Mouse (Mus musculus) right cerebral cortex, postnatal 4 days (tissue): ENCODE data around the gene Cacna1c.

Experiments used
- DNase-seq: peaks from one replicate; pipeline ENCODE4 v3.0.0-alpha.2; 2022

Cacna1c gene

DNA sequence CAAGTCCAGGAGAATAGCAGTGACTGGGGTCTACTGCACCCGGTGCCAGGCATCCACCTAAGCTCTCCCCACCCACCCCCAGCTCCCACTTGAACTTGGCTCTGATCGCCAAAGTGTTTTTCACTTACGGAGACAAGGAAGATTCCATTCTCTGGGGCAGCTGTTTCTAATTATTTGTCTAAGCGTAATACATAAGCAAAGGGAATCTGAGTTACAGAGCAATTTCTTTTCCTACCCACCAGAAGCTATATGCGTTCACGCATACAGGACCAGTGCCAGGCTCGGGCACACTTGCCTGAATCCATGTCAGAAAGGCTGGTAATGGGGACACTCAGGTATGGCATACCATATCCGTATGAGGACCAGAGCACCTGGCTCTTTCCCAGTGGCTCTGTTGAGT lies 248.9 kb downstream of the Cacna1c start:
- no peak for DNase-seq

DNA sequence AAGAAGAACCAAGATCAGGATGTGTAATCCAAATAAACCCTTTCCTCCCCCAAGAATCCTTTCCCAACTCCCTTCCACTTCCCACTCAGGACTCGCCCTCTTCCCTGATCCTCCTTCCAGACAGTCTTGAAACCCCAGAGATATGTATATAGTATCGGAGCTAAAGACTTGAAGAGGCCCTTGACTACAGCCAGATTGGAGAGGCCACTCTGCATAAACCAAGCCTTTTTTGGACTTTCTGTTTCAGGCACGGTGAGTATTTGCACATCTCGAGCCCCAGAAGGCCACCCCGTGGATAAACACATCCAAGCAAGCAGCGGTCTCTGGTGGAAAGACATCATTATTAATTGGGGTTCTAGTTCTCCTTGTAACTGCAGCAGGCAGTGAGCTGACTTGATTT lies 249.6 kb downstream of the Cacna1c start:
- DNase-seq = no peak

DNA sequence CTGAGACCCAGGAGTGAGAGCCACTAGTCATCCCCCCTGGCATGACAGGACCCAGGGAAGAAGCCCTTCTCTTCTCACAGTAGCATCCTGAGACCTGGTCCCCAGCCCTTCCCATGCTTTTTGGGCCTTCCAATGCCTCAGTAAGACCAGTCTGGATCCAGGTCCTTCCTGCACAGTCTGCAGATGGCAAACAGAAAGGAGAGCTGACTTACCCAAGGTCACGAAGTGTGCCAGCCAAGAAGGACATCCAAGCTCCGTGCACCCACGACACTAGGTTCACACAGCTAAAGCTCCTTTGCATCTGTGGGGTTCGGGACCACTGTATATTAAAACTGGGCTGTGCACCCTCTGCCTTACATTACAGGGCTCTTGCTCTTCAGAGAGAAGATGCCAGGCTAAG lies 252.1 kb downstream of the Cacna1c start:
- no peak for DNase-seq

DNA sequence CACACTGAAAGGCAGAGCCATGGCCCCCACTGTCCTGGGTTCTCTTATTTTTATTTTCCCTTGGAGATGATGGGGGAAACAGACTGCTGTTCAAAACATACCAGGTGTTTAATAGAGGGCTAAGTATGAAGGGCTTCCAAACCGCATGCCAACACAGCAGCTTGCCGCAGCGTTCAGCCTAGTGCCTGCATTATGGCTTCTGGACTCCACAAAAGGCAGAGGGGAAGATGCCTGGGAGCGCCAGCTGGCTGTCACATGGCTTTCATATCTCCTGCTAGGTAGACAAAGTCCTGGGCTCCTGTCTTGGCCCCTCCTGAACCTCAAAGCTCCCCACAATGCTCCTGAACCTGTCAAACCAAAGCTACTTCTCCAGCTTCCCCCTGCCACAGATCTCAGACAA lies 254.4 kb downstream of the Cacna1c start:
- DNase-seq = no peak

DNA sequence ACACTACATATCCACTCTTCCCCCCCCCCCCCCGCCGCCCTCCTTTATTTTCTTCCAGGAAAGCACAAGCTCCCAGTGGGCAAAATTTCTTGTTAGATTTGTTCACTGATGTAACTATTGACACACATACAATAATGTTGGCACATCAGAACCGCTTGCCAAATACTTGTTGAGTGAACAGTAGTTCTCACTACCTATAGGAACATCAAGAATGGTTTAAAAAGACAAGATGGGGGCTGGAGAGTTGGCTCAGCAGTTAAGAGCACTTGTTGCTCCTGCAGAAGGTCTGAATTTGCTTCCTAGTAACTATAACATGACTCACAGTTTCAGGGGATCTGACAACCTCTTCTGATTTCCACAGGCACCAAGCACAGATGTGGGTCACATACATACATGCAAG lies 255.2 kb downstream of the Cacna1c start:
- DNase-seq = no peak

DNA sequence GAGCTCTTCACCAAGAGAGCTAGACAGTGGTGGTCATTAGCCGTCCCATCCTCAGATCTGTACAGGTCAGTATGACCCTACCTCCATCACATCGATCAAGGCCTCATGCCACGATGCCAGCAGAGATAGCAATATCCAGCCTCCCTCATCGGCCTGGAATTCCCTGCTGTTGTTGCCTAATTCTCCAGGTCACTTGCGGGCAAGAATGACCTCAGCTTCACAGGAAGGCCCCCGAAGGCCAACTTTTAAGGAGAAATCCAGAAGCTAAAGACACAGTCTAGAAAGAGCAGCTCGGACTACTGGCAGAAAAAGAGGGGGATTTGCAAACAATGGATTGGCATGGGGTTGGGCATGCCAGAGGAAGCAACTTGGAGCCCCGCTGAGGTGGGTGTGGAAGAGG lies 256.6 kb downstream of the Cacna1c start:
- DNase-seq = no peak

DNA sequence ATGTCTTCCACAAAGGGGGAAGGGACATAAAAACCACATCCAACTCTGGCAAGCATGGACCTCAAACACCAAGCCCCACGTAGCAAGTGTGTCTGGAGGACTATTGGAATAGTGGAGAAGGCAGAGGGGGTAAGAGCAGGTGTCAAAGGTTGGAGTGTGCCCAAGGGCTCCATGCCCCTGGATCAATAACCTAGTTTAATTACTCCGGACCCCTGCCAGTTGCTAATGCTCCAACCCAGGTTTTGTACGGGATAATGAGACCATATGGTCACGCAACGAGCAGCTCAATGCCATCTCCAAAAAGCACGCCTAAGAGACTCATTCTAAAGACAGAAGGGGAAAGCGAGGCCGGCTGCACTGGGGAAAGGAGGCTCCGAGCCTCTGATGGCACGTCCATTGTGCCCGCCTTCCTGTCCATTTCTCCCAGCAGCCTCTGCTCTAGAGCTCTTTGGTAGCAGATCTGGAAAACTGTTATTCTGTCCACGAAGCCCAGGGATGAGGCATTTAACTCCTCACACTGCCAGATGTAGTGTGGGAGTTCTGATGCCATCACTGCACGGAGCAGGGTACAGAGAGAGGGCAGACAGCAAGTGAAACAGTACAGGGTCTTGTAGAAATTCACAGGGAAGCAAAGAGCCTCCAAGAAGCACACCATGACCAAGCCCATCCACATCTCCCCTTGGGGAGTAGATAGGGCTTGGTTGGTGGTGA lies 257.7 kb downstream of the Cacna1c start:
- no peak for DNase-seq

DNA sequence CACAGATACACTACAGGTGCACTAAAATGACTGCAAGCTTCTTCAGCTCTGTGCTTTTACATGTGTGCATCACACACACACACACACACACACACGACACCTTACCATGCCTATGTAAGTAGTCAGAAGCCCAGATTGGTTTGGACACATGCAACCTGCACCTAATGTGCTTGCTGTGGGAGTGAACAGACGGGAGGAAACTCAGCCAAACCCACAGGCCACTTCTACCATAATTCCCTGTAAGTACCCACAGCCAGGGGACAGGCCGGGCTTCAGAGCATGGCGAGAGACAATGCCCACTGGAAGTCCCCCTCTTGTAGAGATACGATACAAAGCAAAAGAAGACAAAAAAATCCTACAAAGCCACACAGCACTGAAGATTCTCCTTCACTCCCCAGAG lies 258.7 kb downstream of the Cacna1c start:
- no peak for DNase-seq

DNA sequence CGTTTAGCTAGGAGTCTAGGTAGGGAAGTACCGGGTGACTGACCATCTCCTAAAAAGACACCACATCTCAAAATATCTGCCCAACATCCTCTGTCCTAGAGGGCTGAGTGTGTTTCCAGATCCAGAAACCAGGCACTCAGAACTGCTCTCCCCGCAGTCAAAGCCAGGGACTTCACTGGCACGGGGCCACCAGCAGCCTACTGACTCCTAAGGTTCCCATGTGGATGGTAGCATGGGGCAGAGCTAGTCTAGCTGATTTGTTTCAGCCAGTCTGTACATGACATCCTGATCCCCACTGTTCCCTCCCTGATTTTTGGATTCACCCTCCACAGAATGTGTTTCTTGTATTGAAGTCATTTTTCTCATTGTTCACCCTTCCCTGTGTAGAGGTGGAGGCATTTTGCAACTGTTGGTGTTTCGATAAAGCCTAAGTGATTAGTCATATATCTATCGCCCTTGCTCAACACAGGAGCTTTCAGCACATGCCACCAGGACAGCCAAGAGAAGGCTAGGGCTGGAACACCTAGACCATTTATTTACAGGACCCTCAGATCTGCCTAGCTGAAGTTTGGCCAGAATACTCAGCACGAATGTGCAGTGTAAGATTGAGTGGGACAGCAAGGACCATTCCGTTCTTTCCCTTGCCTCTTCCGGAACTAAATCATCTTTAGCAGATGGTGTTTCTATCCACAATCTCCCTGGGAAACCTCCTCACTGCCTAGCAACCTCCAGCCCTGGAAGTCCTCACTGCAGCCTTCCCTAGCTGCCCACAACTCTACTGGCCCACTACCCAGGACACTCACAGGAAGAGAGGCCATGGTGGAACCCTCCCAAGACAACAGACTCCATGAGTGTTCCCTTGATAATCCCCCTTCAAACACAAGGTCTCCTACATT lies 260.4 kb downstream of the Cacna1c start:
- DNase-seq = peak; percentile 39

DNA sequence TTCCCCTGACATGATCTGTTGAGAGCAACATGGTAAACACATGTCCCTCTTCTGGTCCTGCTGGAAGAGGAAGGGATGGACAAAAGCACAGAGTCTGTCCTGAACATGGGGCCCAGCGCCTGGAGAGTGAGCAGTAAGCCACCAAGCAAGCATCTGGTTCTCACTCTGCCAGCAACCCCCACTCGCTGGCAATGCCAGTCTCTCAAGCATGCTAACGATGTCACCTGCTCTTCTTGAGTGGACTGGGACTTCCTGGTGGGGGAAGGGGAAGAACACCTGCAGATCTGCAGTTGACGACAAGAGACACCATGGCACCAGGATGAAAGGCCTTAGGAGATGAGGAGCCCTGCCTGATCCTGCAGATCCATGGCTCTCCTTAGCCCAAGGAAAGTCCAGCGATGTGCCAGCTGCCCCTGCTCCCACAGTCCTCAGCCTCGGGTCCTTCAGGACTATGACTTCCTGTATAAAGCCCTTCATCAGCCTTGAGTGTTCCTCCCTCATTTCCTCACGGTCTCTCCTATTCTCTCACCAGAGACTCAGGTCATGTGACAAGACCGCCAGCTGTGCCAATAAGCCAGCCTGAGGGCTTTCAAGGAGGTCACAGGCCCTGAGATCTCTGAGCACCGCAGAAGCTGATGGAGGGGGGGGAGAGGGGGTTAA lies 261.8 kb downstream of the Cacna1c start:
- no peak for DNase-seq

DNA sequence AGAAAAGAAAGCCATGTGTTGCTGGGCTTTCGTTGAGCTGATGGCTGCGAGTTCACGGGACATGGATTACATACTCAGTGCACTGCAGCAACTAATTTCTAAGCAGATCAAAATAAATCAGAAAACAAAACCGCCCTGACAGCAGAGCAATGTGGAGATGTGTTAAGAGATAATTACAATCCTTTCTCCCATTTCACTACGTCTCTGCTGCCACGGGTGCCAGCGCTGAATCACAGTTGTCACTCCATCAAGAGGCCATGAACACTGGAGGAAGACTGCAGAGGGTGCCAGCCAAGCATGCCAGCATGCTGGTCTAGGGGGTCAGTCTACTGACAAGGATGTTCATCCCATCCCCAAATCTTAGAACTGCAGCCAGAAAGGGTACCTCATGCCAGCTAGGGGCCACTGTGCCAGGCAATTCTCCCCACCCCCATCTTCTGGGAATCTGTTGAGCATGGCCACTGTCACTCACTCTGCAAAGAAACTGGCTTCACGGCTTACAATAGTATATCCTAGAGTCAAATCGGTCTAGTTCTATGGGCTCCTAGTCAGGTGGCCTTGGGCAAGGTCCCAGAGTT lies 263.1 kb downstream of the Cacna1c start:
- no peak for DNase-seq

DNA sequence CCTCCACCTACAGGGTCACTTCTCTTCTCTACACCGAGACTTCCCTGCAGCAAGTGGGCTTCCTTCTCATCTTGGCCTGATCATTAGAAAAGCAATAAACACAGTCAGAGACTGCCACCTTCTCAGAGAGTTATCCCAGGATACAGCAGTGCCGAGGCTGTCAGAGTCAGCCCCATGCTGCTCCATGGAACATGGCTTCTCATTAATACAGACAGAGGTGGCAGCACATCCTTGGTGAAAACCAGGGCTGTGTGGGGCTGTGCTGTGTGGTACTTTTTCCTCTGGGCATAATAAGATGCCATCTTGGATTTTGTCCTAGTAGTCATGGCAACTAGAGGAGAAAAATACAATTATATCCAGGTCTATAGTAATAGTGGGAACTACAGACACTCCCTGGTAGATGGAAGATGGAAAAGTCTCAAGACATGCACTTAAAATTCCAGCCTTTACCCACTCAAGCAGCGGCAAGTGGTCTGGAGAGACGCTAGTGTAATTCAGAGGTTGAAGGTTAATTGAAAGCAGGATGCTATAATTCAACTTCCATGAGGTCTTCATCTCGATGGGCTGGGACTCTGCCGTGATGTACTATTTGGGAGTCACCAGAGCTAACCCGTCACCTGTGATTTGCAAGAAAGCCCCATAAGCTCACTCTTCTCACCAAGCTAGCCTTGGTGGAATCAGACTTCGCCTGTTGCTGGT lies 264.1 kb downstream of the Cacna1c start:
- DNase-seq = no peak

DNA sequence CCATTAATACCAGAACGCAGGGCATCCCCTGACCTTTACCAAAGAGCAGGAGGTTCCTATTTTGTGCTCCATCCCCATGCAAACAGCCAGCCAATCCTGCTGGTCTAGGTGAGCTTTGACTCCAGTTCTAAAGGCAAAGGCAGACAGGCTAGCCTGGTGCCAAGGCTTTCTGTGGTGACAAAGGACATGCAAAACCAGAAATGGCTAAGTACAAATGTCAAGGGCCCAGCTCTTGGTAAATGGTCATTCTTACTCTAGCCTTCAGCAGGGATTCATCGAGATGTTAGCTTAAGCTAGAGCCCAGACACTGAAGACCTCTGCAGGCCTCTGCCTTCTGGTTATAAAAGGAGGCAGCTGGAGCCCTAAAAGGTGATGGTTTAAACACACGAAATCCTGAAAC lies 269.5 kb downstream of the Cacna1c start:
- no peak for DNase-seq

DNA sequence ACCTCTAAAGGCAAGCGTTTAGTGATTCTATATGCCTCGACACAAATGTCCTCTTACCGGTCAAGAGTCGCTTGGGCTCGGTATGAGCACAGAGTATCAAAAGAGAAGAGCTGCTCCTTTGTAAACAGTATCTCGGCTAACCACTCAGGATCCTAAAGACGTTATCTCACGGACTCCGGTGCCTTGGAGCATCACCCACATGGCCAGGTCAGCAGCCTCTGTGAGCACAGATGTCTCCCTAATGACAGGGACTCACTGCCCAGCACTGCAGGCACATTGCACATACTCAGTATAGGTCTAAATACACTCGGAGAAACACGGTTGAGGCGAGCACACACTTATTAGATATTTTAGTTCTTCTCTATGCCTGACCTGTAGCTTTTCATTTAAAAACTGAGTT lies 271.8 kb downstream of the Cacna1c start:
- no peak for DNase-seq

DNA sequence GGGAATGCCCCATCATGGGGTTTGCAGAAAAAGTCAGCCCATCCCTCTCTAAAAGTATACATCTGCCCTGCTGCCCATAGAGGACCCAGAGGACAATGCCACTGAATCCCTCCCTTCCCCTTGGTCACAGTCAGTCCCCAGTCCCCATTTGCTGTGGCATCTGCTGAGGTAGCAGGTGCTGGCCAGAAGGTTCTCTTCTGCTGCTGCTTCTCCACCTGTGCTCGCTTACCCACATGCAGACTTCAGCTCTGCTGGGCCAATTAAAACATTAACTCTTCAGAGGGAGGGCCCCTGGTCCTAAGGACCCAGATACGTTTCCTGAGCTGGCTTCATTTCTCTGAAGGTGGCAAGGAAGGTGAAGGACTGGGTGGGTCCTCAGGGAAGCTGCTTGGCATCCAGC lies 272.3 kb downstream of the Cacna1c start:
- DNase-seq = no peak

DNA sequence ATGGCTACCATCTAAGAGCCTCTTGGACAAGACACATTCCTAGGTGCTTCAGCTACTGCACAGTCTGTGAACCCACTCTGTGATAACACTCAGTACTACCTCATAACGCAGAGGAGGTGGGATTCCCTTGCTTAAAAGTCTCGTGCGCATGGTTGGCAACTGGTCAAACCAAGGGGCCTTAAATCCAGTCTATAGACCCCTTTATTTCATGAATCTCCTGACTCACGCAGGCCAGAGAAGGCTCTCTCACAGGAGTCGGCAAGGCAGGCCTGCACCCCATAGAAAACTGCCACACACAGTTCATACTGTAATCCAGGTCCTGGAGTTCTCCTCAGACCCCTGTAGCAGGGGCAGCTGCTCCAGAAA lies 273.0 kb downstream of the Cacna1c start:
- no peak for DNase-seq

DNA sequence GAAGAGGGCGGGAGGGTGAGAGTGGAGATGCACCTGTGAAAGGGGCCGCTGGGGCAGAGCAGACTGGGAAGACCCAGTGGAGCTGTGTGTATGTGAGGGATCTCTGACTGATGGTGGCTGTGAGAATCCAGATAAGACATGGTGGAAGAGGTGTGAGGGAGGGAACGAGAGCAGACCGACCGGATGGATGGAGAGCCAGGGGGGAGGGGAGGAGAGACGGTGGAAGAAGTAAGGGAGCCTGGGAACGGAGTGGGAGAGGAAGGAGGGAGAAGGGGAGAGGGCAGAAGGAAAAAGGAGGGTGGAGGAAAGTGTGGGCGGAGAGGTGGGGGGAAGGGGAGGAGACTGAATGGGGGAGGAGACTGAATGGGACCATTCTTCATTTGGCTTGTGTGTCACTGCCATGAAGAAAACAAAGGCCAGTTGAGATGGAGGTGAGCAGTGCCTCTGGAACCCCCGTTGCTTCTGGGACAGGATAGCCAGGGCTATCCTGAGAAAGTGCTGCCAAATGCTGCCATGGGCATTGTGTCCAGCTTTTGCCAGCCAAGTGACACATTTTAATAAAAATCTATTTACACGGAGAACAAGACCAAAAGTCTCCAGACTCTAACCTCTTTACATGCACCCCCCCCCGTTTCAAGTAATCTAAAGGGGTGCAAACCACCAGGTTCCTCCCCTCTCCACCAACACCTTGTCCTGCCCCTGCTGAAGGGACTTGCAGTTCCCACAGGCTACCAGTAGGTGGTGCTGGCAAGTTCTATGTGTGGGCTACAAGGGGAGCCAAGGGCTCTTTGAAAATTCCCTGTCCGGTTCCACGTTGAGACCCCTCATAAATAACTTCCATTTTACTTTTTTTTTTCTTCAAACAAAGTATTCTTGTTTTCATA lies 273.6 kb downstream of the Cacna1c start:
- DNase-seq = peak; percentile 80

DNA sequence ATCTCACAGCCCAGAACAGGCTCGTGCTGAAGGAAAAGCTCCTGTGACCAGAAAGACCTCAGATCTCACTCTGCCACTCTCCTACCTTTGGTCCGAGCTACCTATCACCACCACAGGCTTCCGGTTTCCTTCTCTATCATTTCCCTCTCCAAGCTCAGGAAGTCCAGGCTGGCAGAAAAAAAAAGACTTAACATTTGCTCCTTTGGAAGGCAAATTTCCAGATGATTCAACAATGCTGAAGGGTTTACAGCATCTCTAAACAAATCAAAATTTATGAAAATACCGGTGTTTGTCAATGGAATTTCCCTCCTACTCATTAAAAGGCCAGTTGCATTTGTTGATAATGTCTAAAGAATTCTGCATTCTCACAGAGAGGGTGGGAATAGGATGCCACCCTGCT lies 288.0 kb downstream of the Cacna1c start:
- DNase-seq = no peak

DNA sequence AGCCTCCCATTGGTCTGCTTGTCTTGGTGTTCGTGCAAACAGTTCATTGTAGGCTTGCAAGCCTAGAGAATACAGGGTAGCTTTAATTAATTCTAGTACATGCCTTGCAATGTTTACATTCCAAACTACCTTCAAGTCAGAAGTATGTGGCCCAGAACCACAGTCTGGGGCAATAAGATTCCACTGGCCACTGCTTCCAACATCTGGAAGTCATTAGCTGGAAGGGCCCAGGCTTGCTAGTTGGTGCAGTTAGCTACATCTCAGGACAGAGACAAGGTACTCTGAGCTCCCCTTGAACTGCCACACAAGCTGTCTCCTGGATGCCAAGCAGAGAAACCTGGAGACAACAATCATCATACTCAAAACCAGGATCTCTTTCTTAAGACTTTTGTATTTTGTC lies 288.5 kb downstream of the Cacna1c start:
- DNase-seq = no peak

DNA sequence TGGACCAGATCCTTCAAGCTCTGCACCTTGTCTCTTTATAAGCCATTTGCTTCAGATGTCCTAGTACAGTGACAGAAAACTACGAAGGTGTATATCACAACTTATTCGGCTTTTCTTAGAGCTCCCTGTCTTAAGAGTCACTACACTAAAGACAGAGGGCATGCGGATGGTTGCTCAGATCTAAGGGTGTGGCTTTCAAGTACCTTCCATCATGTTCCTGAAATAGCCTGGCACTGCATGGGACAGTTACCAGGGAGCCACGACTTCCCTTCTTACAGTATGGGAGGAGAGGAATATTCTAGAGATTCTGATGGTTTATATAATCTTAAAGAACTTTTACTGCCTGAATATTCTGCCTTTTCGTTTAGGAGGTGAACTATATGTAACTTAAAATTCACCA lies 289.3 kb downstream of the Cacna1c start:
- DNase-seq = no peak

DNA sequence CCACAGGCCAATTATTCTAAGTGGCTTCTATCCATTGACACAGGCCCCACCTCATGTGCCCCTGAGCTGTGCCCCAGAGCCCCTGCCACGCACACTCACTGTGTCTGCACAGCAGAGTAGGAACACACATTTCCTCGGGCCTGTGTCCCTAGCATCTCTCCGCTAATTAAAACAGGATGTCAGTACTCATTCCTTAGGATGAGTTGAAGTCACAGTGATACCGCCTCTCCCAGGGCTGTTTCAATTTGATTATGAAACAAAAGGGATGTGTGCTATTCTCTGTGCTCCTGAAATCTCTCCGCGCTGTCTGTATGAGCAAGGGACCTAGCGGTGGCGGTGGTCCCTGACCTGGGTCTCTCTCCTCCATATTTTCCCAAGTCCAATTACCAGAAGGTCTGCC lies 296.5 kb downstream of the Cacna1c start:
- DNase-seq = no peak

DNA sequence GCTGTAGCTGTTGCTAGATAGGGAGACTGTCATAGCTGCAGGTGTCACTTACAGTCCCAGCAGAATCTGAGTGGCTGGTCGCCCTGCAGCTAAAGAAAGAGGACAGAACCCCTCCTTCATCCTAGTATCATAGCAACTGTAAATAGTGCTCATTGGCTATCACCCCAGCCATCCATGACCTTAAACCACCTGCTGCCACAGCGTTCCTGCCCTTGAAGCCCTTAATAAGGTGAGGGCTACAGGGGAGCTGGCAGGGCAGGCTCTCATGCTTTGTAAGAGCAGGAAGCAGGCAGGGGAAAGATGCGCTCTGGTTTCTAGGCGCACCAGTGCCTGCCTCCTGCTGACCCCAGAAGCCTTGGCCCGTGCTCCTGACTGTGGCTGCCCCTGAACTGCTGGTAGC lies 299.1 kb downstream of the Cacna1c start:
- DNase-seq = no peak
